Mouse (Mus musculus) embryo, embryonic 9.5 days (tissue): ENCODE measurements at regions not wholly inside any gene's neighbourhood (a gene's known extent, or its start where the extent isn't known, plus 50 kb on each side); places are given as distances from the start of the nearest gene placed in this dataset.

Experiments
- DNase-seq: peaks from one replicate; pipeline ENCODE4 v3.0.0-alpha.2; 2017; ENCODE audit errors: extremely low spot score

GRCm38 (mm10) chr6:32739162-32739745 lies 151.3 kb upstream of the Plxna4 start:
- no peak for DNase-seq

GRCm38 (mm10) chr6:32728706-32729105 lies 140.7 kb upstream of the Plxna4 start:
- no peak for DNase-seq

GRCm38 (mm10) chr6:32726571-32726970 lies 138.6 kb upstream of the Plxna4 start:
- DNase-seq, result no peak

- DNase-seq, result no peak
Measured at GRCm38 (mm10) chr6:32717860-32718259, 129.9 kb upstream of the Plxna4 start.

- no peak for DNase-seq
Measured at GRCm38 (mm10) chr6:32715137-32715536, 127.1 kb upstream of the Plxna4 start.

DNA sequence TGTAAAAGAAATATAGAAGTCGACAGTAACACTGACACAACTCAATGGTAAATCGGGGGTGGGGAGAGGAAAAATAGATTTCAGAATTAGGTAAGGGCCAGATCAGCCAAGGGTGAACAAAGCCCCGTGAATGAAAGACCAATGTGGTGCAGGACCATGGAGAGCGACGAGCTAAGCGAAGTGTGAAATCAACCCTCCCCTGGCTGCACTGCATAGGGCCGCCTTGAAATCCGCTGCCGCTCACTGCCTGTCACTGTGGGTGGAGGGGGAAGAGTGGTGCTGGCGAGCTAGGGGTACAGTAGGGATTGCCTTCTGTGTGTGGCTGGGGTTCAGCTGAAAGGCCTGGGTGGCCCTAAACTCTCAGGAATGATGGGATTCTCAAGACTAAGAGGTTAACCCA lies 122.2 kb upstream of the Plxna4 start:
- peak; percentile 67 for DNase-seq

DNA sequence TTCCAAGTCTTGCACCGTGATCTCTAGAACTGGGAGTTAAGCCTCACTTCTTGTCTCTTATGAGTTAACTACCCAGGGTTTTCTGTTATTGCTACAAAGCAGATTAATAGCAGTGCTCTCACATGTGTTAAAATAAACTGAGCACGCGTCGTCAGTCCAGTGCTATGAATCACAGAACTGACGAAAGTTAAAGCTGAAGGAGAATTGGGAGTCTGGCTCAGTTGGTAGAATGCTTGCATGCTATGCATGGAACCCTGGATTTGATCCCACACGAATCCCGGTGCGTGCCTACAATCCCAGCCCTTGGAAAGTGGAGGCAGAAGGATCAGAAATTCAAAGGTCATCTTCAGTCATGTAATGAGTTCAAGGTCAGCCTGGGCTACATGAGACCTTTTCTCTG lies 121.6 kb upstream of the Plxna4 start:
- no peak for DNase-seq

DNA sequence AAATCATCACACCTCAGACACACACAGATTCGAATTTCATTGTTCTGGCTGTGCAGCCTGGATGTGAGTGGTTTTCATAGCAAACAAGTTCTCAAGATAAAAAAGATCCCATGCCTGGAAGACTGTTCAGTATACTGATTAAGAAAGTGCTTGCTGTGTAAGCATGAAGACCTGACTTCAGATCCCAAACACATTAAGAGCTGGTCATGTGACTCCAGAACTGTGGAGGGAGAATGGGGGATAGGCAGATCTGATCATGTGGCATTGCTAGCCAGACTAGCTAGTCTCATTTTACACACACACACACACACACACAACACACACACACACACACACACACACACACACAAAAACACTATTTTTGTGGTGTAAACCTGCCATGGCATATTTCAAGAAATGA lies 119.4 kb upstream of the Plxna4 start:
- DNase-seq, result no peak

GRCm38 (mm10) chr6:32706376-32706775 lies 118.4 kb upstream of the Plxna4 start:
- DNase-seq, result no peak

- no peak for DNase-seq
Measured at GRCm38 (mm10) chr6:32703466-32703865, 115.5 kb upstream of the Plxna4 start.

- DNase-seq, result no peak
Measured at GRCm38 (mm10) chr6:32702245-32702791, 114.3 kb upstream of the Plxna4 start.

- no peak for DNase-seq
Measured at GRCm38 (mm10) chr6:32699811-32700210, 111.8 kb upstream of the Plxna4 start.

- DNase-seq, result no peak
Measured at GRCm38 (mm10) chr6:32697771-32698270, 109.8 kb upstream of the Plxna4 start.

GRCm38 (mm10) chr6:32696037-32696436 lies 108.0 kb upstream of the Plxna4 start:
- DNase-seq, result no peak

- no peak for DNase-seq
Measured at GRCm38 (mm10) chr6:32672552-32672951, 84.6 kb upstream of the Plxna4 start.

- DNase-seq, result no peak
Measured at GRCm38 (mm10) chr6:32659743-32660142, 71.8 kb upstream of the Plxna4 start.

DNA sequence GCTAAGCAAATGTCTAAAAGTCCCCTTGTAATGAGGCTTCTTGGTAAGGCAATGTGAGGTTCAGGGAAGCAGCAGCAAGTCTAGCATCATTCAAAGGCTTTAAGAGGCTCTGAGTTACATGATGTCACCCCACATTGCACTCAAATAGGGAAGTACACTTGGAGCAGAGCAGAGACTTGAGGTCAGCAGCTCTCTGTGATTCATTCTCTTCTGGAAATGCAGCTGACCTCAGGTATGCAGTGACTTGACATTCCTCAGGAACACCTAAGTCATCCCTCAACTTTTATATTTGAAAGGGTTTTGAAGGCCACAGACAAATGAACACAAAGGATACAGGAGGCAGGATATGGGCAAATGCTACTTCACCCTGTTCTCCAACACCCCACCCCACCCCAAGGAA lies 69.4 kb upstream of the Plxna4 start:
- DNase-seq, result no peak

- DNase-seq, result no peak
Measured at GRCm38 (mm10) chr6:32654188-32654587, 66.2 kb upstream of the Plxna4 start.

GRCm38 (mm10) chr6:32644016-32644415 lies 56.0 kb upstream of the Plxna4 start:
- no peak for DNase-seq

GRCm38 (mm10) chr6:32638843-32639242 lies 50.9 kb upstream of the Plxna4 start:
- no peak for DNase-seq
